In the genomic region with DNA sequence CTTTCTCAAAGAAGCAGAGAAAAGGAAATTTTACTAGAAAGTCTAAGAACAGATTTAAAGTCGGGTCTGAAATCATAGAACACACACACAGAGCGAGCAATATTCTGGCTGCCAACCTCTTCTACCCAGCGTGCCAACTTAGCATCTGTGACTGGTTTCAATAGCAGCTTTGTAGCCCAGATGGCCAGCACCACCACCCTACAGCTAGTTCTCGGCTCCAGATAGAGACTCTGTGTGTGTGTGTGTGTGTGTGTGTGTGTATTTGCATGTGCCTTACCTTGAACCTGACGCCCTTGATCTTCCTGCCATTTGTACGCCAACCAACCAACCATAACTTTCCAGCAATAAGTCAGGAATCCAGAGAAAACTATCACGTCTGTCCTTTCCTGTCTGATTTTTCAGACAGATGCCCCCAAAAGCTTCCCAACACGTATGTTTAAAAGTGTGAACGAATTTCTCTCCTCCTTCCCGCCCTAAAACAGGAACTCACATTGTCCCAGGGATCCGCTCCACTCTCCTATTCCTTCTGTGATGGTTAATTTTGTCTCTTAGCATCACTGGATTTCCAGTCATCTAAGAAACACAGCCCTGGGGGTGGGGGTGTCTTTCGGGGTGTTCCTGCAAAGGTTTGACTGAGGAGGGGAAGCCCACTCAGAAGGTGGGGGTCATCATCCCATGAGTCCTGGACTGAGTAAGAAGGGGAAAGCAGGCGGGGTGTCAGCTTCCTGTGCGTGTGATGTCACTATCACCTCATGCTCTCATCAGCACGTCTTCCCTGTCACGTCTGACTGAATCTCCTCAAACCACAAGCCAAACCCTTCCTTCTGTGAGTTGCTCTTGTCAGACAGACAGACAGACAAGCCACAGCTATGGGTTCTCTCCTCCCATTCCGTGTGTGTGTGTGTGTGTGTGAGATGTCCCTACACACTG, we compare ENCODE assay signal across 11 mouse cellular contexts. TPM values are rescaled to one million over a fixed set of nuclear protein-coding genes. Genes with fewer than 3 reads are reported as not detected.
DNase-seq lines count a peak whose midpoint lies in the region; ATAC-seq and TF ChIP-seq lines count a peak whose summit lies in the region.
"Had no signal": no experiment of that assay in that cellular context is flagged by ENCODE, and none has a peak within 500 bp of the region (broad histone marks: within the 10 kb centered on the region; RNA-seq: fewer than 3 reads in every experiment).

No protein-coding gene starts in this region.

- no peaks in the 10 kb centered on the region for H3K36me3 ChIP-seq in stomach, embryonic 16.5 days (ENCODE audit: control insufficient read depth, insufficient read depth, low read length)
- H3K36me3 ChIP-seq in stomach, postnatal 0 days (ENCODE audit: control insufficient read depth, insufficient read depth, low read length): no peaks in the 10 kb centered on the region
- H3K36me3 ChIP-seq in forebrain, postnatal 0 days (ENCODE audit: insufficient read depth): no peaks in the 10 kb centered on the region
- H3K36me3 ChIP-seq: neural tube, embryonic 12.5 days had no signal

- ATAC-seq in stomach, embryonic 16.5 days (ENCODE audit: insufficient read depth, low FRiP score): no peak
- ATAC-seq in stomach, postnatal 0 days (ENCODE audit: low FRiP score, low TSS enrichment): no peak
- peak; percentile 74 for ATAC-seq in forebrain, postnatal 0 days

- no peaks in the 10 kb centered on the region for H3K9me3 ChIP-seq in stomach, embryonic 16.5 days (replicated peaks; ENCODE audit: control insufficient read depth, low read length)
- no peaks in the 10 kb centered on the region for H3K9me3 ChIP-seq in stomach, postnatal 0 days (ENCODE audit: control insufficient read depth, low read length)
- no peaks in the 10 kb centered on the region for H3K9me3 ChIP-seq in forebrain, postnatal 0 days (ENCODE audit: low read length)
- H3K9me3 ChIP-seq: neural tube, embryonic 12.5 days had no signal

- no peak for TF ChIP-seq EP300 in stomach, postnatal 0 days (optimal IDR thresholded peaks at IDR 0.05)

- DNase-seq in stomach, postnatal 0 days (ENCODE audit: low spot score): no peak
- DNase-seq in forebrain, postnatal 0 days: peak; percentile 92
- DNase-seq in left cerebral cortex, adult 18-20 months (ENCODE audit: low spot score in 2 of 2): peak; percentile 63 to 72
- peak; percentile 89 for DNase-seq in telencephalon, adult 2 months (ENCODE audit: low read depth, low spot score)
- no peak for DNase-seq in MN1 (ENCODE audit: low spot score)
- no peak for DNase-seq in spleen, adult 12 weeks (ENCODE audit: low spot score)
- no peak for DNase-seq in gastrocnemius, adult 18-20 months (ENCODE audit: low spot score)

- H3K27me3 ChIP-seq in stomach, embryonic 16.5 days (ENCODE audit: control insufficient read depth, insufficient read depth, low read length): no peaks in the 10 kb centered on the region
- no peaks in the 10 kb centered on the region for H3K27me3 ChIP-seq in stomach, postnatal 0 days (ENCODE audit: control insufficient read depth, insufficient read depth, low read length)
- no peaks in the 10 kb centered on the region for H3K27me3 ChIP-seq in forebrain, postnatal 0 days (ENCODE audit: insufficient read depth, low read length)
- H3K27me3 ChIP-seq: neural tube, embryonic 12.5 days had no signal

- peak overlapping the region; percentile 44; the same call in 1 of the 2 replicates for H3K27ac ChIP-seq in stomach, embryonic 16.5 days (ENCODE audit: low read length)
- H3K27ac ChIP-seq in stomach, postnatal 0 days (replicated peaks): no peak overlapping the region
- H3K27ac ChIP-seq in forebrain, postnatal 0 days (ENCODE audit: low read depth, low read length): peak overlapping the region; percentile 64
- H3K27ac ChIP-seq: neural tube, embryonic 12.5 days had no signal

- no peak overlapping the region for H3K4me2 ChIP-seq in stomach, embryonic 16.5 days (ENCODE audit: low read depth, low read length)
- H3K4me2 ChIP-seq in stomach, postnatal 0 days (replicated peaks; ENCODE audit: low read depth): no peak overlapping the region
- H3K4me2 ChIP-seq in forebrain, postnatal 0 days (ENCODE audit: low read depth): peak overlapping the region; percentile 32
- H3K4me2 ChIP-seq: neural tube, embryonic 12.5 days had no signal

- no peak overlapping the region for H3K9ac ChIP-seq in stomach, embryonic 16.5 days (ENCODE audit: low read length)
- H3K9ac ChIP-seq in stomach, postnatal 0 days (ENCODE audit: low read length): no peak overlapping the region
- H3K9ac ChIP-seq in forebrain, postnatal 0 days: no peak overlapping the region
- H3K9ac ChIP-seq: neural tube, embryonic 12.5 days had no signal

- H3K4me3 ChIP-seq in stomach, embryonic 16.5 days (replicated peaks; ENCODE audit: low read length): no peak overlapping the region
- no peak overlapping the region for H3K4me3 ChIP-seq in stomach, postnatal 0 days (ENCODE audit: low read depth, low read length)
- peak overlapping the region; percentile 1; the same call in 1 of the 2 replicates for H3K4me3 ChIP-seq in forebrain, postnatal 0 days (ENCODE audit: low read depth, low read length)
- H3K4me3 ChIP-seq: neural tube, embryonic 12.5 days had no signal

- H3K4me1 ChIP-seq in stomach, embryonic 16.5 days (ENCODE audit: control insufficient read depth, insufficient read depth, low read length): peaks cover 23% of the 10 kb centered on the region
- no peaks in the 10 kb centered on the region for H3K4me1 ChIP-seq in stomach, postnatal 0 days (replicated peaks; ENCODE audit: control insufficient read depth, insufficient read depth)
- peaks cover 35% of the 10 kb centered on the region for H3K4me1 ChIP-seq in forebrain, postnatal 0 days (ENCODE audit: insufficient read depth)

- no peak for TF ChIP-seq CTCF in stomach, postnatal 0 days (IDR thresholded peaks at IDR 0.05; ENCODE audit: low read depth)
- TF ChIP-seq CTCF in forebrain, postnatal 0 days (IDR thresholded peaks at IDR 0.05; ENCODE audit: low read depth): no peak

- WGBS in stomach, embryonic 16.5 days: 85% methylated on average over 17 of the region's 17 CpGs
- 86% methylated on average over 17 of the region's 17 CpGs for WGBS in stomach, postnatal 0 days
- WGBS in forebrain, postnatal 0 days: 58% methylated on average over 17 of the region's 17 CpGs

RNA-seq across cellular contexts. Expression of a gene that starts 3.3 kb away (rescaled TPM):
- 16.6 and 19.8 TPM in 2 replicates for polyA plus RNA-seq in stomach, embryonic 16.5 days (2015; fragmentation: Nextera tagmentation; extraction: Ambion mirVana)
- 11.0 TPM in 2 replicates for polyA plus RNA-seq in stomach, postnatal 0 days (2015; fragmentation: Nextera tagmentation; extraction: Ambion mirVana)
- total RNA-seq in forebrain, postnatal 0 days (2014; rRNA removed): 24.4 and 26.4 TPM in 2 replicates
- polyA plus RNA-seq in forebrain, postnatal 0 days (2015; fragmentation: Nextera tagmentation; extraction: Ambion mirVana): 6.7 and 10.2 TPM in 2 replicates
- total RNA-seq in left cerebral cortex, adult 18-20 months (2021): 10 to 100 TPM; 60.6 to 72.1 TPM
- 1 to 10 TPM in 1 of 2 experiments, under 1 TPM in 1; 0.64 to 1.2 TPM for total RNA-seq in gastrocnemius, adult 18-20 months (2021)

RNA-seq across cellular contexts. Expression of a gene that starts 6.3 kb away (rescaled TPM):
- polyA plus RNA-seq in stomach, embryonic 16.5 days (2015; fragmentation: Nextera tagmentation; extraction: Ambion mirVana): not detected in 2 replicates
- 0.05 TPM in 1 of 2 replicates, not detected in the other for polyA plus RNA-seq in stomach, postnatal 0 days (2015; fragmentation: Nextera tagmentation; extraction: Ambion mirVana)
- not detected in 2 replicates for total RNA-seq in forebrain, postnatal 0 days (2014; rRNA removed)
- 0.13 TPM in 2 replicates for polyA plus RNA-seq in forebrain, postnatal 0 days (2015; fragmentation: Nextera tagmentation; extraction: Ambion mirVana)
- under 1 TPM in 1 of 2 experiments, not detected in 1; 0.33 TPM for total RNA-seq in left cerebral cortex, adult 18-20 months (2021)
- not detected for total RNA-seq in gastrocnemius, adult 18-20 months (2021)
- polyA plus RNA-seq: liver, embryonic 16.5 days; neural tube, embryonic 12.5 days had no signal

RNA-seq across cellular contexts. Expression of a gene that starts 38.5 kb away (rescaled TPM):
- polyA plus RNA-seq in stomach, embryonic 16.5 days (2015; fragmentation: Nextera tagmentation; extraction: Ambion mirVana): 135 and 143 TPM in 2 replicates
- polyA plus RNA-seq in stomach, postnatal 0 days (2015; fragmentation: Nextera tagmentation; extraction: Ambion mirVana): 89.2 and 93.6 TPM in 2 replicates
- 25.3 and 29.9 TPM in 2 replicates for total RNA-seq in forebrain, postnatal 0 days (2014; rRNA removed)
- polyA plus RNA-seq in forebrain, postnatal 0 days (2015; fragmentation: Nextera tagmentation; extraction: Ambion mirVana): 77.2 and 83.1 TPM in 2 replicates
- total RNA-seq in left cerebral cortex, adult 18-20 months (2021): 10 to 100 TPM; 27.9 to 31.7 TPM
- 10 to 100 TPM; 21.1 to 23.8 TPM for total RNA-seq in gastrocnemius, adult 18-20 months (2021)

RNA-seq across cellular contexts. Expression of a gene that starts 58.4 kb away (rescaled TPM):
- not detected in 2 replicates for polyA plus RNA-seq in stomach, embryonic 16.5 days (2015; fragmentation: Nextera tagmentation; extraction: Ambion mirVana)
- not detected in 2 replicates for polyA plus RNA-seq in stomach, postnatal 0 days (2015; fragmentation: Nextera tagmentation; extraction: Ambion mirVana)
- 0.14 and 0.38 TPM in 2 replicates for total RNA-seq in forebrain, postnatal 0 days (2014; rRNA removed)
- polyA plus RNA-seq in forebrain, postnatal 0 days (2015; fragmentation: Nextera tagmentation; extraction: Ambion mirVana): not detected in 2 replicates
- not detected for total RNA-seq in left cerebral cortex, adult 18-20 months (2021)
- total RNA-seq in gastrocnemius, adult 18-20 months (2021): not detected
- polyA plus RNA-seq: kidney, embryonic 14.5 days; liver, embryonic 16.5 days; neural tube, embryonic 12.5 days had no signal

Comparison
In these comparisons a context has a peak if more than half of its experiments do, and no peak if none do; other contexts are left out.
1. DNase-seq: peak in forebrain, postnatal 0 days (single experiment), left cerebral cortex, adult 18-20 months (2 of 2) and telencephalon, adult 2 months (single experiment); none in stomach, postnatal 0 days (single experiment), MN1 (single experiment), spleen, adult 12 weeks (single experiment) and gastrocnemius, adult 18-20 months (single experiment).
2. RNA of a gene that starts 3.3 kb away (total RNA-seq): 60.6 to 72.1 TPM in left cerebral cortex, adult 18-20 months and 24.4 to 26.4 TPM in forebrain, postnatal 0 days; 0.64 to 1.2 TPM in gastrocnemius, adult 18-20 months; every median in the first group is over 10 times any median in the second.